Mouse (Mus musculus): ENCODE data around the gene Ppia.
"Not testable (repeated sequence)": the region's sequence is repeated elsewhere in the genome, so short reads cannot be mapped to it uniquely, and the experiment has no call there.

The Ppia gene

GRCm38 (mm10) chr11:6414751-6415550 lies at the start of gene Ppia:
Gene Ppia, plus strand, starts transcription at chr11:6415443.
- in situ Hi-C loops (cut with MseI, MboI) = no loop called here

DNA sequence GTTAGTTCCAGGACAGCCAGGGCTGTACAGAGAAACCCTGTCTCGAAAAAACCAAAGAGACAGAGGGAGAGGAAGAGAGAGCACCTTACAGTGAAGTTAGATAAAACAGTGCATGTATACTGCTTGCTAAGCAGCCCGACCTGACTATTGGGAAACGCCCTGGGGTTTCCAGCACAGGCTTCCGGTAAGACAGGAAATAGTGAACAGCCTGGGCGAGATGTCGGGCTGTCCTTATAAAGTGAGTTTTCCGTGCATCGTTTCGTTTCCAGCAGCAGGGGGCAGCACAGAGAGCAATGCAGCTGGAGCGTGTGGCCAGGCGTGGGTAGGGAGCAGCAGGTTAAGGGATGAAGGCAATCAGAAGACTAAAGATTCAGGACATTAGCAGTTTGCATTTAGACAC lies 49.4 kb upstream of the Ppia start:
- in situ Hi-C loops (cut with MseI, MboI) = no loop called here

GRCm38 (mm10) chr11:6366434-6366833 lies 48.8 kb upstream of the Ppia start:
- in situ Hi-C loops (cut with MseI, MboI) = no loop called here

DNA sequence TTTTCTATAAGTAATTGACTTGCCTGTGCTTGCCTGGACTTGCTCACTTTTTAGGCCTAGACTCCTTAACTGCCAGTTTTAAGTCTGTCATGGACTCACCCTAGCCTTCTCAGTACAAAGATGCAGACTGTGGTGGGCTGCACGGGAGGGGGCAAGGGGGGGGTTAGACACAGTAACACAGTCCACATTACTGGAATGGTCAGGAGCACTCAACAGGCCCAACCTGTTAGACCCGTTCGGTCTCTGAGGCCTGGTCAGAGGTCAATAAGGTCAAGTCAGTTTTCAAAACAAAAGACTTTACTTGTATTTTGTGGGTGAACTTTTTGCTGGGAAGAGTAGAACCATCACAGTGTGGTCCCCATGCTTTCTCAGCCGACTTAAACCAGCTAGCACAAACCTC lies 48.1 kb upstream of the Ppia start:
- in situ Hi-C loops (cut with MseI, MboI) = no loop called here

- in situ Hi-C loops (cut with MseI, MboI) = not testable (repeated sequence)
Observed at GRCm38 (mm10) chr11:6367986-6368385, 47.3 kb upstream of the Ppia start.

DNA sequence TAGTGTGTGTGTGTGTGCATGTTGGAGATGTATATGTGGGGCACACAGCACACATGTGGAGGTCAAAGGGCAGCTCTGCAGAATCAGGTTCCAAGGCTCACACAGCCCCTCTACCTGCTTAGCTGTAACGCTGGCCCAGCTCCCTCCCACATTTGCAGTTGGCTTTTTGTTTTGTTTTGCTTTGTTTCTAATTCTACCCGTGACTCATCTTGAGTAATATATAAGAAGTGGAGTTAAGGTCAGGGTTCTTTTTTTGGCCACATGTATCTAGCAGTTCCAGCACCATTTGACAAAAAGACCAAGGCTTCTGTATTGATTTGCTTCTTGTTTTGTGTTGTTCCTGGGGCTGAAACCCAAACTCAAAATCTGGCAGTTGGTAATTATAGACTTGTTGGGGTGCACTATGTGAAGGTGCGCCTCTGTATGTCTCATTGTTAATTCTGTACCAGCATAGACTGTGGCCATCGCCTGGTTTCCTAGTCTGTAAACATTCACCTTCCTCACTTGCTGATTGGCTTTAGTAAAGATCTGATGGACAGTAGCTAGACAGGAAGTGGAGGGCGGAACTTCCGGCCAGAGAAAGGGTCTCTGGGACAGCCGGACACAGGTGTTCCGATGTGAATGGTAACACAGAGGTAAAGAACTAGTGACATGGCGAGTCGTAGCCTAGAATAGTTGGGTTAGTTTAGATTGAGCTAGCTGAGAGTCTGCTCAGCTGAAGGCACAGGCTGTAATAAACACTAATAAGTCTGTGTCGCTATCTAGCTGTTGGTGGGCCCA lies 43.7 kb upstream of the Ppia start:
- in situ Hi-C loops (cut with MseI, MboI) = no loop called here

DNA sequence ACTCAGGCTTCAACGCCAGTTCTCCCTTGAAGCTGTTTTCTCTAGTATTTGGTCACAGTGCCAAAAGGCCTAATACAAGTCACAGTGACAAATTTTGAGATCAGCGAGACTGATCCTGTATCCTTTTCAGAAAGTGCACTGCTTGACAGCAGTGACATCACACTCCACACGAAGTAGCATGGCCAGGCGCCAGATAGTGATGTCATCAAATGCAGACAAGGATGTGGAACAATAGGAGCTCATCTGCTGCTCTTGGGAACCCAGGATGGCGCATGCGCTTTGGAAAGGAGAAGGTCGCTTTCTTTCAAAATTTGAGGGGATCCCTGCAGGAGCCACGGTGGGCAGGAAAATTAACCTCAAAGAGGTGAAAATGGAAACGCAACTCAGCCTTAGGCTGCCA lies 42.5 kb upstream of the Ppia start:
- in situ Hi-C loops (cut with MseI, MboI) = no loop called here

DNA sequence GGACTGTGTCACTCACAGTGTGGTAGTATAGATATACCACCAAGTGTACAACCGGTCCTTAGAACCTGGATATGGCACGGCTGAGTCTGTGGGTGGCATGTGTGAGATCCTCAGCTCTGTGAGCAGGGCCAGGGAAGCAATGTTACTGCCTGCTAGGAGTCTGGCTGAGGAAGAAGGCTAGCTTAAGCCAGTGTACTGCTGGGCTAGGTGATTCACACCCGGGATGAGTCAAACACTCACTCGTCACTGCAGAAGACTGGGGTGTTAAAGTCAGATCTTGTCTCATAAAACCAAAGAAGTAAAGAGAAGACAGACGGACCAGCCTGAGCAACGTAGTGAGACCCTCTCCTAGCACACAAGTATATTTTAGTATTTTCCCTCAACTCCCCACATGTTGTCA lies 34.3 kb upstream of the Ppia start:
- in situ Hi-C loops (cut with MseI, MboI) = no loop called here

- in situ Hi-C loops (cut with MseI, MboI) = no loop called here
Observed at GRCm38 (mm10) chr11:6388126-6388725, 27.0 kb upstream of the Ppia start.

DNA sequence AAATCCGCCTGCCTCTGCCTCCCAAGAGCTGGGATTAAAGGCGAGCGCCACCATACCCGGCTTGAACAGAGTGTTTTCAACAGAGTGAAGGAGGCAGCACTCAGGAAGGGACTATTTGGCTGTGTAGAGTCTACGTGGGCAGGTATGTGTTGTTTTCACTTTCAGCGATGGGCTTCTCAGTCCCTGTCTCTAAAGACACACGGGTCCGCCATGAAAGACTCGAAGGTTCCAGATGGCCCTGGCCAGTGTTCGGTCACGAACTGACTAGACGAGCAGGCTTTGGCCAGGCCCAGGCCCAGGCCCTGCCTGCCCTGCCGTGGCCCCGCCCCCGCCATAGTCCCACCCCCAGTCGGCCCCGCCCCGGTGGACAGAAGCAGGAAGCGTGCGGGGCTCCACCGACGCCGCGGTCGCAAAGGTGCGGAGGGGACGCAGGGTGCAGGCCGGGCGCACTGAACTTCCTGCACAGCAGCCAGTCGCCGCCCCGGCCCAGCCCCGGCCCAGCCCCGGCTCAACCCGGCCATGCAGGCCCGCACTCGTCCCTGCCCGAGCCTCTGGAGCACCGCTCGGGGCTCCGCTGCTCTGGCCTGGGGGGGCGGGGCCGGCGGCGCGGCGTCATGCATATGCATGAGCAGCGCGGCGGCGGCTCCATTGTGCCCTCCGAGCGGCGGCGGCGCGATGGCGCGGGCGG lies 26.4 kb upstream of the Ppia start, which contains the start of gene Zmiz2:
TSS of gene Zmiz2 (plus strand) at position 349 of the 688 bp plus-strand sequence.
- in situ Hi-C loops (cut with MseI, MboI) = no loop called here

DNA sequence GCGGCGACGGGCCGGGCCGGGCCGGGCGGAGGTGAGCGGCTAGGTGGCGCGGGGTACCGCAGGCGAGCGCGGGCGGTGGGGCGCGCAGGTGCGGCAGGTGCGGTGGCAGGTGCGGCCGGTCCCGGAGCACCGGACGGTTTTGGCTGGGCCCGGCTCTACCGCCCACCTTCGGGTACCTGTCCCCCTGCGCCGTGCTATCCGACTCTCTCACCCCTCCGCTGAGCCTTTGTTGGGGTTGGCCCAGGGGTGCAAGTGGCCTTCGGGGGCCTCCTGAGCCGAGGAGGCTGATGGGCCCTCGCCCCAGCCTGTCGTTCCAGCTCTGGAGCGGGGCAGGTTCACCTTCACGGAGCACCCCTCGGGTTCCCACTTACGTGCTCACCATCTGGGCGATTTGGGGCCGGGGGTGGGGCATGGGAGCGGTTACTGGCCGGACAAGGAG lies 25.7 kb upstream of the Ppia start:
- in situ Hi-C loops (cut with MseI, MboI) = no loop called here

- in situ Hi-C loops (cut with MseI, MboI) = no loop called here
Observed at GRCm38 (mm10) chr11:6390376-6391053, 24.7 kb upstream of the Ppia start.

DNA sequence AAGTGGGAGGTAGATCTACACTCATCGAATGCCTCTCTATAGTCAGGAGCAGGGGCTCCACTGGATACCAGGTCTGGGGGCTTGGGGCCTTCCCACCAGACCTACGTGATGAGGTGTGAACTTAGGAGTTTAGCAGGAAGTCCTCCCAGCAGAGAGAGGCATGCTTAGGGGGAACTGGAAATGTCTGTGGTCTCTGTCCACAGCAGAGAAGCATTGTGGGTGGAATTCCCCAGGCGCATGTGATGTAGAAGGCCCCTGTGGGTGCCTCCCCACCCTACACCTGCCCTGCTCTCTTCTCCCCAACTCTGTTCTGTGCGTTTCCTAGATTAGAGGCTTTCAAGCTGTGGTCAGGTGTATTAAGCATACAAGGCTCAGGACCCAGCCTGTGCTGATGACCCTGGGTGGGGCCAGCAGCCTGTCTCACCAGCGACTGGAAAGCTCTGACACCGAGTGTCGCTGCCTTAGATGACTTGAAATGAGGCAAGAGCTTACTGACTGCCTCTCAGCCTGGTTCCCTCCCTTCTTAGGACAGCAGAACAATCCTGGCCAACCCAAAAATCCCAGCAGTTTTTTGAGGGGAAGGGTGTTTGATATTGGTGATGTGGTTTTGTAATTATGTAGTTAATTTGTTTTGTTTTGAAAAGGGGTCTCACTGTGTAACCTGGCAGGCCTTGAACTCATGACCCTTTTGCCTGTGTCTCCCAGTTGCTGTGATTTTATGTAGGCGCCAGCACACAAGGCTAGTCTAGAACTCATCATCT lies 23.5 kb upstream of the Ppia start:
- in situ Hi-C loops (cut with MseI, MboI) = no loop called here

DNA sequence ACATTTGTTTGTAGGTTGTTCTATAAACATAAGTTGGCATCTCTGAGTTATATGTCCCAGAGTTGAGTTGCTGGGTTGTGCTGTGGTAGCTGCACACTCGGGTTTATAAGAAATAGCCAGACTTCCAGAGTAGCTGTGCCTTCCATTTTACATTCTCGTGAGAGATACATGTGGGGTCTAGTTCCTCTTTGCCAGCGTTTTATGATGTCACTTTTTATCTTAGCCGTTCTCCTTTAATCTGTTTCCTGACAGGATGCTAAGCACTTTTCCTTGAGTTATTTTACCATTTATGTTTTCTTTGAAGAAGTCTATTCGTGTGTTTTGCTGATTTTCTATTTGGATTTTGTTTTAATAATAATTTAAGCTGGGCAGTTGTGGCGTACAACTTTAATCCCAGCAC lies 22.4 kb upstream of the Ppia start:
- in situ Hi-C loops (cut with MseI, MboI) = no loop called here

- in situ Hi-C loops (cut with MseI, MboI) = no loop called here
Observed at GRCm38 (mm10) chr11:6393866-6394265, 21.4 kb upstream of the Ppia start.

GRCm38 (mm10) chr11:6395565-6395964 lies 19.7 kb upstream of the Ppia start:
- in situ Hi-C loops (cut with MseI, MboI) = no loop called here

GRCm38 (mm10) chr11:6398141-6398540 lies 17.1 kb upstream of the Ppia start:
- in situ Hi-C loops (cut with MseI, MboI) = no loop called here

DNA sequence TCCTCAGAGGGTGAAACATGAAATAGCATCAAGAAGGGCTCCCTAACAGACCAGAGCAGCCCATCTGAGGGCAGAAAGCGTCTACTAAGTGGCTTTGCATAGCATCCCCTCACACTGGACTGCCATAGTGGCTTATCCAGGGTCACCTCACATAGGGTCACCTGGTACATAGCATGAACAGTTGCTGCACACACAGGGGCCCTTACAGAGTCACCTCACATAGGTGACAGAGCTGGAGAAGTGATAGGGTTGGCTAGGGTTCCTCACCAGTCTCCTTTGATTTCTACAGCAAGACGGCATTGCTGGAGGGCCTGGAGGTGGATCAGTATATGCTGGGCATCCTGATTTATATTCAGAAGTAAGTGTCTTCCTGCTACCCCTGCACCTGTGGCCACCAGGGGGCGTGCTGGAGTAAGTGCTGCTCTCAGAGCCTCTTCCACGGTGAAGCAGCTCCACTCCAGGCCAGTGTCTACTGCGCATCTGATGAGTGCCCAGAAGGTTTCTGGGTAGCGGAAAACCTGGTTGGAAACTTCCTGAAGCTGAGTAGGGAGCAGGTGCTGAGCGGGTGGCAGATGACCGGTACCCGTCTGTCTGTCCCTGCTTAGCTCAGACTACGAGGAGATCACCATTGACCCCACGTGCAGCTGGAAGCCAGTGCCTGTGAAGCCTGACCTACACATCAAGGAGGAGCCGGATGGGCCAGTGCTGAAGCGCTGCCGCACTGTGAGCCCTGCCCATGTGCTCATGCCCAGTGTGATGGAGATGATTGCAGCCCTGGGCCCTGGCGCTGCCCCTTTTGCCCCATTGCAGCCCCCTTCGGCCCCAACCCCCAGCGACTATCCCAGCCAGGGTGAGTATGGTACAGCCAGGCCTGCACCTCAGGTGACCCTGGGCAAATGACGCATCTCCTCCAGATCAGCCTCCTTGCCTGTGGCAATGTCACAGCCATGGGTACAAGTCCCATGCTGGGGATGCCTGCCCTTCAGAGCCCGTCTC lies 12.4 kb upstream of the Ppia start:
- in situ Hi-C loops (cut with MseI, MboI) = no loop called here

DNA sequence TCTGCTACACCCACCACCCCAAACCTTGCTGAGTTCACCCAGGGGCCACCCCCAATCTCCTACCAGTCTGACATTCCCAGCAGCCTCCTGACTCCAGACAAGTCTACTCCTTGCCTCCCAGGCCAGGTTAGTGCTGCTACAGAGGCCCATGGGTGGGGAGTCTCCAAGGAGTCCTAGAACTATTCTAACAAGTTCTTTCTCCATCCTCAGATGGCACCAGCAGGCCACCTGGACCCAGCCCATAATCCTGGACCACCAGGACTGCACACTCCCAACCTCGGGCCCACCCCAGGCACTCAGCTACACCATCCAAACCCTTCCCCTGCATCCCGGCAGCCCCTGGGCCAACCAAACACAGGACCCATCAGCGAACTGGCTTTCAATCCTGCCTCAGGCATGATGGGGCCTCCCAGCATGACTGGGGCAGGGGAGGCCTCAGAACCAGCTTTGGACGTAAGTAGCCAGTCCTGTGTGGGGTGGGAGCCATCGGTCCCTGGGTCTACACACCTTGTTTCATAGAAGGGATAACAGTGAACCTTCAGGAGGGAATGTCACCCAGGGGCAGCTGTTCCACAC lies 11.3 kb upstream of the Ppia start:
- in situ Hi-C loops (cut with MseI, MboI) = no loop called here
